Mouse (Mus musculus) olfactory bulb, adult 2 months (tissue): ENCODE data around the gene Arpc1a. TPM values are rescaled to one million over a fixed set of nuclear protein-coding genes. Genes with fewer than 3 reads are reported as not detected.

ENCODE experiments used
- H3K27ac ChIP-seq: fragments of 200-500 bp; 2 replicates; pipeline ENCODE4 v1.5.1; 2012; ENCODE audit warnings: low read depth, low read length; ENCODE audit not compliant: insufficient read depth
- H3K4me1 ChIP-seq: fragments of 200-500 bp; 2 replicates; pipeline ENCODE4 v1.6.1; 2012; ENCODE audit warnings: low read length; ENCODE audit not compliant: control insufficient read depth, insufficient read depth
- H3K4me3 ChIP-seq: fragments of 200-500 bp; 2 replicates; pipeline ENCODE4 v1.5.1; 2012; ENCODE audit warnings: mild to moderate bottlenecking, low read depth, low read length, moderate library complexity; ENCODE audit not compliant: insufficient read depth
- CTCF ChIP-seq: fragments of 200-500 bp; IDR thresholded peaks from 2 replicates; pipeline ENCODE4 v1.5.1; 2012; ENCODE audit warnings: low read depth, mild to moderate bottlenecking, low read length, moderate library complexity; ENCODE audit not compliant: insufficient read depth
- POLR2A ChIP-seq: fragments of 200-500 bp; IDR thresholded peaks from 2 replicates; pipeline ENCODE4 v1.6.1; 2012; ENCODE audit warnings: mild to moderate bottlenecking, low read depth, low read length, moderate library complexity; ENCODE audit not compliant: insufficient read depth
- WGBS: fragments of 180-500 bp; shearing (Covaris S2); methylation state at CpG from one replicate; pipeline ENCODE4 v1.1.7; 2018; 5-methylcytosine and 5-hydroxymethylcytosine counted together
- polyA plus RNA-seq: library from polyadenylated mRNA; stranded (reverse); fragments of >200 nt; gene quantifications from 2 replicates; pipeline ENCODE4 v1.2.4, GENCODE M21; 2012; ENCODE audit warnings: low replicate concordance; ENCODE audit not compliant: missing spikeins, insufficient read depth, insufficient read length

The Arpc1a gene
- polyA plus RNA-seq, 1 experiment, result not detected

GRCm38 (mm10) chr5:145147748-145148147 lies 64.1 kb downstream of the Arpc1a start:
- Histone ChIP-seq H3K4me3 (no peak overlapping the region), H3K27ac (no peak overlapping the region), H3K4me1 (no peaks in the 10 kb centered on the region)
- WGBS, result 89% methylated on average over 5 of the region's 5 CpGs
- TF ChIP-seq POLR2A (no peak), CTCF (no peak)

- WGBS, result 90% methylated on average over 6 of the region's 6 CpGs
- Histone ChIP-seq H3K27ac (no peak overlapping the region), H3K4me1 (no peaks in the 10 kb centered on the region), H3K4me3 (no peak overlapping the region)
- no peak for TF ChIP-seq POLR2A
- no peak for TF ChIP-seq CTCF
Observed at GRCm38 (mm10) chr5:145149294-145149693, 65.7 kb downstream of the Arpc1a start.

- H3K4me1 ChIP-seq, result no peaks in the 10 kb centered on the region
- WGBS, result 94% methylated on average over 5 of the region's 5 CpGs
Observed at GRCm38 (mm10) chr5:145152690-145153089, 69.1 kb downstream of the Arpc1a start.

More at GRCm38 (mm10) chr5:145152690-145153089, 69.1 kb downstream of the Arpc1a start:
- H3K27ac ChIP-seq, result no peak overlapping the region
- no peak overlapping the region for H3K4me3 ChIP-seq
- no peak for TF ChIP-seq CTCF
- TF ChIP-seq POLR2A, result no peak

Other genes with a start within 250 kb of the Arpc1a start
- gene Smurf1, start 118.0 kb upstream of the Arpc1a start, polyA plus RNA-seq, result not detected in 2 replicates
- gene Gm4871, start 51.1 kb upstream of the Arpc1a start, polyA plus RNA-seq, result not detected in 2 replicates
- gene 1700018F24Rik, start 40.8 kb upstream of the Arpc1a start, polyA plus RNA-seq, result not detected in 2 replicates
- gene Kpna7, start 200 bp downstream of the Arpc1a start, polyA plus RNA-seq, result not detected in 2 replicates
- not detected in 2 replicates for gene Arpc1b, start 30.4 kb downstream of the Arpc1a start, polyA plus RNA-seq
- not detected in 2 replicates for gene Pdap1, start 56.4 kb downstream of the Arpc1a start, polyA plus RNA-seq
- gene Bud31, start 56.5 kb downstream of the Arpc1a start, polyA plus RNA-seq, result not detected in 2 replicates
- not detected in 2 replicates for gene Ptcd1, start 83.3 kb downstream of the Arpc1a start, polyA plus RNA-seq
- not detected in 2 replicates for gene Cpsf4, start 83.4 kb downstream of the Arpc1a start, polyA plus RNA-seq
- gene Atp5j2, start 108.2 kb downstream of the Arpc1a start, polyA plus RNA-seq, result not detected in 2 replicates
- gene Zkscan14, start 118.0 kb downstream of the Arpc1a start, polyA plus RNA-seq, result not detected in 2 replicates
- not detected in 2 replicates for gene Zkscan5, start 120.7 kb downstream of the Arpc1a start, polyA plus RNA-seq
- not detected in 2 replicates for gene Zfp655, start 147.9 kb downstream of the Arpc1a start, polyA plus RNA-seq
- not detected in 2 replicates for gene Zscan25, start 196.7 kb downstream of the Arpc1a start, polyA plus RNA-seq